Mouse (Mus musculus) brain, adult 2 months (tissue): ENCODE results near the gene Nsmce1.
"Not testable (repeated sequence)": the region's sequence is repeated elsewhere in the genome, so short reads cannot be mapped to it uniquely, and the experiment has no call there.

Source experiments
- DNase-seq: peaks from one replicate; pipeline ENCODE4 v3.0.0; 2011; ENCODE audit warnings: low read depth, low spot score

Nsmce1 gene

GRCm38 (mm10) chr7:125434666-125435290, 56.6 kb downstream of the Nsmce1 start:
- DNase-seq, result peak; percentile 40

GRCm38 (mm10) chr7:125433874-125434273, 57.5 kb downstream of the Nsmce1 start:
- no peak for DNase-seq

GRCm38 (mm10) chr7:125430170-125430842, 61.1 kb downstream of the Nsmce1 start:
- DNase-seq, result no peak

GRCm38 (mm10) chr7:125428816-125429500, 62.4 kb downstream of the Nsmce1 start:
- not testable (repeated sequence) for DNase-seq

- DNase-seq, result no peak
Measured at GRCm38 (mm10) chr7:125428381-125428780, 63.0 kb downstream of the Nsmce1 start.

GRCm38 (mm10) chr7:125427492-125428090, 63.8 kb downstream of the Nsmce1 start:
- peak; percentile 90 for DNase-seq

GRCm38 (mm10) chr7:125423056-125423455, 68.3 kb downstream of the Nsmce1 start:
- no peak for DNase-seq

GRCm38 (mm10) chr7:125421911-125422310, 69.5 kb downstream of the Nsmce1 start:
- DNase-seq, result no peak

- DNase-seq, result no peak
Measured at GRCm38 (mm10) chr7:125420190-125420589, 71.2 kb downstream of the Nsmce1 start.

GRCm38 (mm10) chr7:125418413-125418812, 73.0 kb downstream of the Nsmce1 start:
- DNase-seq, result no peak
